Mouse (Mus musculus) liver, adult 2 months (tissue): ENCODE measurements around the gene Onecut3. TPM values are rescaled to one million over a fixed set of nuclear protein-coding genes. Genes with fewer than 3 reads are reported as not detected.

Experiments
- DNase-seq: peaks from one replicate; pipeline ENCODE4 v3.0.0-alpha.2; 2011; ENCODE audit warnings: low read depth, low spot score; ENCODE audit errors: extremely low read depth
- H3K27ac ChIP-seq: fragments of 200-500 bp; replicated peaks from 2 replicates; pipeline ENCODE4 v1.5.1; 2012; ENCODE audit warnings: low read depth, mild to moderate bottlenecking, control low read depth, inconsistent platforms, low read length; ENCODE audit not compliant: insufficient read depth
- H3K27me3 ChIP-seq: fragments of 200-500 bp; 2 replicates; pipeline ENCODE4 v1.6.1; 2012; ENCODE audit warnings: mild to moderate bottlenecking, moderate library complexity, low read length, inconsistent platforms; ENCODE audit not compliant: control insufficient read depth, insufficient read depth
- H3K36me3 ChIP-seq: fragments of 200-500 bp; 2 replicates; pipeline ENCODE4 v1.6.1; 2012; ENCODE audit warnings: low read length, inconsistent platforms; ENCODE audit not compliant: control insufficient read depth, insufficient read depth
- H3K4me1 ChIP-seq: fragments of 200-500 bp; 2 replicates; pipeline ENCODE4 v1.6.1; 2011; ENCODE audit warnings: low read length; ENCODE audit not compliant: control insufficient read depth, insufficient read depth
- H3K4me3 ChIP-seq: fragments of 200-500 bp; 2 replicates; pipeline ENCODE4 v1.5.1; 2011; ENCODE audit warnings: low read depth, mild to moderate bottlenecking, control low read depth, low read length, moderate library complexity; ENCODE audit not compliant: insufficient read depth
- H3K79me2 ChIP-seq: fragments of 200-500 bp; 2 replicates; pipeline ENCODE4 v1.6.1; 2012; ENCODE audit warnings: inconsistent platforms, mild to moderate bottlenecking, low read length, moderate library complexity; ENCODE audit not compliant: control insufficient read depth, insufficient read depth
- H3K9ac ChIP-seq: fragments of 200-500 bp; 2 replicates; pipeline ENCODE4 v1.6.1; 2012; ENCODE audit warnings: low read depth, mild to moderate bottlenecking, control low read depth, inconsistent platforms, low read length
- CTCF ChIP-seq: fragments of 200-500 bp; IDR thresholded peaks from 2 replicates; pipeline ENCODE4 v1.5.1; 2011; ENCODE audit warnings: low read depth, low read length, control low read depth
- POLR2A ChIP-seq: fragments of 200-500 bp; IDR thresholded peaks from 2 replicates; pipeline ENCODE4 v1.6.1; 2011; ENCODE audit warnings: low read length, control low read depth; ENCODE audit not compliant: insufficient read depth; ENCODE audit errors: extremely low read depth
- WGBS: fragments of 180-500 bp; shearing (Covaris S2); methylation state at CpG from one replicate; pipeline ENCODE4 v1.1.7; 2018; 5-methylcytosine and 5-hydroxymethylcytosine counted together
- polyA plus RNA-seq: library from polyadenylated mRNA; depleted of rRNA; stranded (reverse); fragments of >200 nt; gene quantifications from 2 replicates; pipeline ENCODE4 v1.2.3, GENCODE M21; 2012
- total RNA-seq: library from RNA; depleted of rRNA; stranded (reverse); fragments of >200 nt; gene quantifications from 2 replicates; pipeline ENCODE4 v1.2.3, GENCODE M21; 2014

Onecut3 gene
- total and polyA plus RNA-seq, 2 experiments: not detected

DNA sequence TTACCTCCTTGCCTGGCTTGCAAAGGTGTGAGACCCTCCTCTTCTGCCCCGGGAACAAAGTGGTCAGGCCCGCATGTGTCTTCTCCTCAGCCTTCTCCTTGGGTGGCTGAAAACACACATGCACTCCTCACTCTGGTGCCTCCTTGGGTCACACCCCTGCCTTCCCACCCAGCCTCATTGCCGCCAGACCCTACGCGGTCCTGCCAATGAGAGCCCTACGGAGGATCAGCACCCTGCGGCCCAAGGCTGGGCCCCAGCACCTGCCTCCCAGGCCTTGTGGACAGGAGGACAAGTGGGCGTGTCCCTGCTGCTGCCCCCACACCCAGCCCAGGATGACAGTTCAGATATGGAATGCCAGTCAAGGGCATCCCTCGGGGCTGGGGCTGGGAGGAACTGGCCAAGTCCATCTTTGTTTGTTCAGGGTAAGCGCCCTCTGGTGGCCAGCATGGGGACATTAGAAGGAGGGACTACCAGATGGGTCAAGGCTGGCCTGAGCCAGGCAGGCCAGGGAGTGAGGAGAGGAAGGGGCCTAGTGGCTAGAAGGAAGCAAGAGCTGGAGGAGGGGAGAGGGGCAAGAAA, 53.9 kb downstream of the Onecut3 start:
- no peaks in the 10 kb centered on the region for H3K27me3 ChIP-seq
- no peak overlapping the region for H3K27ac ChIP-seq
- DNase-seq: peak; percentile 31
- peaks cover 7% of the 10 kb centered on the region for H3K79me2 ChIP-seq
- TF ChIP-seq CTCF (peak; percentile 82), POLR2A (no peak)
- peaks cover 17% of the 10 kb centered on the region for H3K36me3 ChIP-seq
- 75% methylated on average over 10 of the region's 10 CpGs for WGBS
- no peak overlapping the region for H3K9ac ChIP-seq
- no peak overlapping the region for H3K4me3 ChIP-seq
- H3K4me1 ChIP-seq: 0 out of 2 replicates have a peak, but pooled peaks cover 1% of the 10 kb centered on the region

DNA sequence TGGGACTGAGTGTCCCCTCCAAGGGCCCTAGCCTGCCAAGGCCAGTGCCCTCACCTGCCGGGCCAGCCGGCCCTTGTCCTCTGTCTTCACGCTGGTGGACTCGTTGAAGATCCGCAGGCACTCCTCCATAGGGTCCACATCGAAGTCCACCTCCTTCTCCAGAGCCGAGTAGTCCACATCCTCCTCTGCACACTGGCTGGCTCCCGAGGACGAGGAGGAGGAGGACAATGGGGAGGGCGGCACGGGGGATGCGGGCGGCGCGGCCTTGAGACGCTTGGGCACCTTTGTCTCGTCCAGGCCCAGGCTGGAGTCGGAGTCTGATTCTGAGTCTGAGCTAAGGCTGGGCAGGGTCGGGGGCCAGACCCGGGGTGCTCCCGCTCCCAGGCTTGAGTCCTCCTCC, 54.6 kb downstream of the Onecut3 start:
- Histone ChIP-seq H3K27ac (no peak overlapping the region), H3K79me2 (peaks cover 14% of the 10 kb centered on the region), H3K27me3 (no peaks in the 10 kb centered on the region), H3K36me3 (peaks cover 14% of the 10 kb centered on the region), H3K4me1 (peaks cover 9% of the 10 kb centered on the region; the same call in 1 of the 2 replicates), H3K9ac (no peak overlapping the region), H3K4me3 (no peak overlapping the region)
- TF ChIP-seq CTCF (no peak), POLR2A (no peak)
- no peak for DNase-seq
- 87% methylated on average over 21 of the region's 21 CpGs for WGBS

DNA sequence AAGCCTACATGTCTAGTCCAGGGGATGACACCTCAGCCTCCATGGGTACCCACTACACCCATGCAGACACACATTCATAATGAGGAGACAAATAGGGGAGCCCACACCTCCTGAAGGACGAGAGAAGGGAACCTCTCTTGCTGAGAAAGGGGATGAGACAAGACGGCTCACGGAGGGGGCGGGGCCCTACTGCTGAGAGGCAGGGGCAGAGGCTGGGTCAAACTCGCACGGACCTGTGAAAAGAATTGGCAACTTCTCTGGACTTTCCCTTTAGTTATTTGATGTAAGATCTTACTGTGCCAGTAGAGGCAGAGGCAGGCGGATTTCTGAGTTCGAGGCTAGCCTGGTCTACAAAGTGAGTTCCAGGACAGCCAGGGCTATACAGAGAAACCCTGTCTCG, 57.7 kb downstream of the Onecut3 start:
- H3K4me3 ChIP-seq: no peak overlapping the region
- H3K27me3 ChIP-seq: no peaks in the 10 kb centered on the region
- no peak for DNase-seq
- TF ChIP-seq CTCF: no peak
- no peak for TF ChIP-seq POLR2A
- H3K9ac ChIP-seq: no peak overlapping the region
- WGBS: 54% methylated on average over 9 of the region's 9 CpGs
- peaks cover 9% of the 10 kb centered on the region; the same call in 1 of the 2 replicates for H3K4me1 ChIP-seq
- H3K79me2 ChIP-seq: peaks cover 32% of the 10 kb centered on the region
- H3K27ac ChIP-seq: no peak overlapping the region
- H3K36me3 ChIP-seq: no peaks in the 10 kb centered on the region; the same call in 1 of the 2 replicates

GRCm38 (mm10) chr10:80553575-80553974, 58.9 kb downstream of the Onecut3 start:
- 67% methylated on average over 8 of the region's 8 CpGs for WGBS
- no peak overlapping the region for H3K4me3 ChIP-seq
- H3K4me1 ChIP-seq: peaks cover 21% of the 10 kb centered on the region
- TF ChIP-seq CTCF (no peak), POLR2A (no peak)
- no peak overlapping the region for H3K9ac ChIP-seq
- H3K36me3 ChIP-seq: no peaks in the 10 kb centered on the region
- H3K27ac ChIP-seq: no peak overlapping the region
- H3K27me3 ChIP-seq: no peaks in the 10 kb centered on the region
- peaks cover 44% of the 10 kb centered on the region for H3K79me2 ChIP-seq
- DNase-seq: no peak

DNA sequence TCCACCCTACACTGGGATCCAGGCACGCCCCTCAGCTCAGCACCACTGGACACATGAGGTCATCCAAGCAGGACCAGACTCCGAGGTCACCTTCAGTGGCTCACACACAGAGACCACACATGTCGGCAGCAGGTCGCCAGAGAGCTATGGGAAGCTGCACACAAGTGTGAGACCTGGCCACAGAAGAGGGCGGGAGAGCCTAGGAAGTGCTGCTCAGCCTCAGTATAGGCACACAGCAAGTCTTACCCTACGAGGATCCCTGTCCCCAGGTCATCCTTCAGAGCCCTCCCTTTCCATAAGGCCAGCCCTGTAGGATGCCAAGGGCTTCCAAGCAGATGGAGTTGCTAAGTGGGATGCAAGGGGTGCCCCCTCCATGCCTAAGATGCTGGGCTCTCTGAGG, 59.4 kb downstream of the Onecut3 start:
- Histone ChIP-seq H3K27ac (no peak overlapping the region), H3K4me3 (no peak overlapping the region), H3K36me3 (no peaks in the 10 kb centered on the region), H3K79me2 (peaks cover 47% of the 10 kb centered on the region), H3K4me1 (peaks cover 26% of the 10 kb centered on the region), H3K27me3 (no peaks in the 10 kb centered on the region), H3K9ac (no peak overlapping the region)
- TF ChIP-seq POLR2A (no peak), CTCF (no peak)
- WGBS: 70% methylated on average over 6 of the region's 6 CpGs
- no peak for DNase-seq

DNA sequence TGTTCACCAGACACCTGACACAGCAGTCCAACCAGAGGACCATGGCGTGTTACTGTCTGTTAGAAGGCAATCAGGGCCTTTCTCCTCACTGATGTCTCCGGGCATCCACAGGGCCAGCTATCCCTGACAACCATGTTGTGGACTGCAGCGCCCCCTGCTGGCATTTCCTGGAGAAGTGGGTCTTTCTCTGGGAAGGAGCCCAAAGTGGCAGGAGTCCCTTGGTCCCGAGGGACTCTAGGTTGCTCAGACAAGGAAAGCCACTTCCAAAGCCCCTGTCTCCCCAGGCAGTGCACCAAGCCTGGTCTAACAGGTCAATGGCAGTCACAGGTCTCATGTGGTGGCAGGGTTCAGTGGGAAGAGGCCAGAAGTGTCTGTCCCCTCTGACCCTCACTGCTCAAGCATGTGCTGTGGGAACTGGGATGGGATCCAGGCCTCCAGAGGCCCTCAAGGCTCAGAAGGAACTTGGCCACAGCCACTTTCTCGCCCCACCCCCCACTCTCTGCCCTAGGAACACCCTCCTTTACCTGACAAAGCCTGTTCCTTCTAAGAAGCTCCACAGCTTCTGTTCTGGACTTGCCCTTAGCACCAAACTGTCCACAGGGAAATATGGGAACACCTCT, 62.8 kb downstream of the Onecut3 start:
- no peaks in the 10 kb centered on the region for H3K27me3 ChIP-seq
- peaks cover 65% of the 10 kb centered on the region for H3K79me2 ChIP-seq
- no peak for DNase-seq
- no peak overlapping the region for H3K9ac ChIP-seq
- peak; percentile 84 for TF ChIP-seq CTCF
- no peak for TF ChIP-seq POLR2A
- no peak overlapping the region for H3K27ac ChIP-seq
- H3K4me3 ChIP-seq: no peak overlapping the region
- peaks cover 37% of the 10 kb centered on the region for H3K4me1 ChIP-seq
- H3K36me3 ChIP-seq: no peaks in the 10 kb centered on the region
- WGBS: 29% methylated on average over 5 of the region's 5 CpGs
